Mouse (Mus musculus): ENCODE measurements around the gene Hoxa9. TPM values are rescaled to one million over a fixed set of nuclear protein-coding genes. Genes with fewer than 3 reads are reported as not detected.

Hoxa9 gene
- total RNA-seq, 2 experiments from 2014 or later: 7.8 to 11.2 TPM

DNA sequence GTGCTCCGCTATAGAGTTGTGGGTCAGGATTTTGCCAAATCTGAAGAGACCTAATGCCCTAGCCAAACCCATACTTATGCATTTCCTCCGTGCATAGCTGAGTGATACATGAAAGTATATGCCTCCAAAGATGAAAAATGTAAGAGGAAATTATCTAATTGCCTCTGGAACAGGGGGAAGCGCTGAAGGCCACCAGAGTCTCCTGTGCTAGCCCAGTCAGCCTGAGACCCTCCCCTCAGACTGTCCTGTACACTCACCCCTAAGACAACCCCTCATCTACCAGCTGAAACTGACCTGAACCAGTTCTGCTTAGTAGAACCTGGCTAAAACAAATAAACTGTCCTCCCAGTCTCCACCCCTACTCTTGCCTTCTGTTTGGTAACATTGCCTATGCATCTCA lies 50.2 kb downstream of the Hoxa9 start:
- no peak for DNase-seq

DNA sequence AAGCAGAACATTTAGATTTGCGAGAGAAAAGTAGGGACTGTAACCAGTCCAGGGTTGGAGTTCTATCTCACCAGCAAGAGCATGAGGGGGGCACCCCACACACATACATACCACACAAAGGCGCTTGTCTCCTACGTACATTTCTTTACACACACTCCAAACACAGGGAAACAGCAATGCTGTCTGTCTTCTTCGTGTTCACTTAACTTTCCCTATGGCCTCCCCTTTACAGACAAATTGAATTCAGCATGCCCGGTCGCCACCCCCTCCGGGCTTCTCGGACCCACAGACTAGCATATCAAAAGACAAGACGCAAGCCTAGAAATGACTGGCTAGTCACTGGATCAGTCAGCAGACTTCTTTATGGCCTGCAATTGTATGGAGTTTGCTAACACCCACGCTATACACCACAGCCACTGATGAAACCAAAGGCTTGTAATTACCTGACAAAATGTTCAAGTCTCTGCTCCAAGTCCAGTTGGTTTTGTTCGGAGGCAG lies 50.6 kb downstream of the Hoxa9 start:
- DNase-seq: no peak

- DNase-seq: no peak
Measured at GRCm38 (mm10) chr6:52179690-52180089, 51.2 kb downstream of the Hoxa9 start.

DNA sequence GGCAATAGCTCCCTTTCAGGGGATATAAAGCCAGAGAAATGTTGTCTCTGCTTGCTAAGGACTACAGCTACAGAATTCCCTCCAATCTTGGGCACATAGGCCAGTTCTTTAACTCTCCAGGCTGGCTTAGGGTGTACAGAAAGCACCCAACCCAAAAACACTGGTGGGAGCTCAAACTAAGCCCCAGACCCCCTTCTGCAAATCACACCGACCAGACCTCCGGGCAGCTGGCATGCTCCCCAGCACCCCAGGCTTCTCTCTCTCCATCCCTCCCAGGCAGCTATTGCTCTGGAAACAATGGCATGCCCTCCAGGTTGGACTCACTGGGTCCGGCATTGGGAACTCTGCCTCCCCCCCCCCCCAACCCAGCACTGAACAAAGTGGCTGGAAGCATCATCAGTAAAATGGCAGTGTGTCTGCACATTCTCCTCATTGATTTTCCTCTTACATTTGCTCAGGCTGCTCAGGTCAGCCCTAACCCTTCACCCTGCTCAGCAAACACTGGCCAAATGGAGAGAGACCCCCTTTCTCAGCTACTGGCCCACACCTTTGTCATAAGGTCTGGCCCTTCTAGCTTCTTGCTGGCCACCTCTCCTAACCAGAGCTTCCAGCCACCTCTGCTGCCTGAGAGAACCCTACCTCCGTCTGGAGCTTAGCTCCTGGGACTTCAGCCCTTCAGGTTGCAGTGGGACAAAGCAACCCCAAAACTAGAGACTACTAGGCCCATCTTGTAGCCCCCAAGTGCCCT lies 51.8 kb downstream of the Hoxa9 start:
- no peak for DNase-seq

GRCm38 (mm10) chr6:52177806-52178205 lies 53.1 kb downstream of the Hoxa9 start:
- no peak for DNase-seq

- DNase-seq: no peak
Measured at GRCm38 (mm10) chr6:52177061-52177735, 53.7 kb downstream of the Hoxa9 start, which contains the start of gene 5730596B20Rik. TSS of gene 5730596B20Rik (plus strand) at chr6:52177498.

DNA sequence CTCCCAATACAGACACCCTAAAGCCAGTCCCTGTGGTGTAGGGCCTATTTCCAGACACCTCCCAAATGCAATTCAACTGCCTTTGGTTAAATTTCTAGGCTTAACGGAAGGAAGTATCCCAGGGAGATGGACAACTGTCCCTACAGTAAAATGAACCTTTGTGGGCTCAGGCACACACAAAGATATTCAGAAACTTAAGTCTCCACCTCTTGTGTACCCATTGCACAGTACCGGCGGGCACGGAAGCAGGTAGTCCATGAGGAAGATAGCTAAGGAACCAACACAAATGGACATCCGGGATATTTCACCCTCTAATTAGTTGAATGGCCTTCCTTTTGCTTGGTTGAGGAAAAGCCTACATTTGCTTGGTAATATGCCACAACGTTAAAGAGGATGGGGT lies 54.5 kb downstream of the Hoxa9 start:
- DNase-seq: no peak

- no peak for DNase-seq
Measured at GRCm38 (mm10) chr6:52175864-52176263, 55.0 kb downstream of the Hoxa9 start.

DNA sequence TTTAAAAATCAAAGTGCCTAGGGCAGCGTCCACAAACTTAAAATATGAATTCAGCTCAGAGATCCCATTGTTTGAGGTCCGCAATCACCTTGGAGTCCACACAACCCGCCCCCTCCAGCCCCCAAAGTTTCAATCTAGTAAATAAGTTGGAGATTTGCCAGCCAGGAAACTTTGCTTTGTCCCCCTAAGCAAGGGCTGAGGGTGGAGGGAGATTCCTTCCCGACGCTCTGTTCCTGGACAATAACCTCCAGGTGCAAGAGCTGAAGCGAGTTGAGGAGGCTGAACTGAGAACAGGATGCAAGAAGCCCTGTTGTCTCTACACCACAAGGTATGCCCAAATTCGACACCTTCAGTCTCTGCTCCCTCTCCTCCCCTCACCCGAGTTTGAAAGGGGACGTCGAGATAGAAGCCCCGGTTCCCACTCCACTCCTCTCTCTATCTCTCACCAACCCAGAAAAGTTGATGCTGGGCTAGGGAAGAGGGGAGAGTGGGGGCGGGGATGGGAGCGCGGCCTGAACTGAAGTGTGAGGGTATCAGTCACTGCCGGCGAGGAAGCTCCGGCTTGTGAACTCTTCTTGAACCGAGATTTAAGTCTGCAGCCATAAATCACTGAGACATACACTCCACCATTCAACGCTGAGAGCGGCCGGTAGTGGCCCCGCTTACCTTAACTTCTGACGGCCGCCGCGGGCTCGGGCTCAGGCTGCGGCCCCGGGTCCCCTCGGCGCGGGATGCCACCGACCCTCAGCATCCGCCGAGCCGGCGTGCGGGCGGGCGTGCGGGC lies 55.7 kb downstream of the Hoxa9 start:
- DNase-seq: no peak

GRCm38 (mm10) chr6:52173648-52174047 lies 57.2 kb downstream of the Hoxa9 start:
- no peak for DNase-seq

Small RNA genes lying within 50 kb of the gene (microRNA-seq; reads per million reads assigned to microRNA genes)
- gene Mir196b: 9,254 to 10,330 reads per million in 2 experiments

Other genes starting within 250 kb of the Hoxa9 start
- 1 to 10 TPM; 6.1 to 9.1 TPM for gene Skap2, start 218.5 kb downstream of the Hoxa9 start, total RNA-seq (2021)
- under 1 TPM in 1 of 2 experiments, not detected in 1; 0.18 TPM for gene Hoxa1, start 72.8 kb downstream of the Hoxa9 start, total RNA-seq (2021)
- 1 to 10 TPM in 1 of 2 experiments, under 1 TPM in 1; 0.87 to 1.4 TPM for gene Hoxa2, start 66.3 kb downstream of the Hoxa9 start, total RNA-seq (2021)
- under 1 TPM; 0.12 to 0.25 TPM for gene 5730596B20Rik, start 53.6 kb downstream of the Hoxa9 start, total RNA-seq (2021)
- gene Hoxa4, start 39.3 kb downstream of the Hoxa9 start, total RNA-seq (2021): 1 to 10 TPM; 7.5 to 8.5 TPM
- gene Hoxa5, start 26.5 kb downstream of the Hoxa9 start, total RNA-seq (2021): 1 to 10 TPM; 2.6 to 3.7 TPM
- gene Hoxa6, start 22.4 kb downstream of the Hoxa9 start, total RNA-seq (2021): 1 to 10 TPM; 1.6 to 2.2 TPM
- gene Hoxa3, start 17.8 kb downstream of the Hoxa9 start, total RNA-seq (2021): 1 to 10 TPM; 2.0 to 5.0 TPM
- gene Gm28308, start 17.8 kb downstream of the Hoxa9 start, total RNA-seq (2021): not detected
- 1 to 10 TPM; 9.4 to 9.7 TPM for gene Hoxa7, start 9.2 kb downstream of the Hoxa9 start, total RNA-seq (2021)
- gene Hoxa10, start 9.8 kb upstream of the Hoxa9 start, total RNA-seq (2021): 10 to 100 TPM; 30.2 to 30.8 TPM
- 1 to 10 TPM; 4.4 to 5.6 TPM for gene Hoxa11, start 14.7 kb upstream of the Hoxa9 start, total RNA-seq (2021)
- gene Hoxa13, start 29.8 kb upstream of the Hoxa9 start, total RNA-seq (2021): 1 to 10 TPM; 1.3 to 1.6 TPM
- not detected for gene Evx1, start 82.4 kb upstream of the Hoxa9 start, total RNA-seq (2021)